Mouse (Mus musculus) liver, embryonic 14.5 days (tissue): ENCODE data around the gene Ifna15.

Source experiments
- CTCF ChIP-seq: IDR thresholded peaks from 2 replicates; pipeline ENCODE4 v1.5.1; 2016; ENCODE audit warnings: antibody characterized with exemption, low read depth, control low read depth
- EP300 ChIP-seq: IDR thresholded peaks from 2 replicates; pipeline ENCODE4 v1.6.1; 2016; ENCODE audit warnings: antibody characterized with exemption, low read depth

- TF ChIP-seq CTCF = no peak
- TF ChIP-seq EP300 = no peak
Observed at GRCm38 (mm10) chr4:88517957-88518356, 40.1 kb downstream of the Ifna15 start.
